Mouse (Mus musculus) bone marrow, adult 2 months (tissue): ENCODE results near the gene Sec1.
"Not testable (repeated sequence)": the region's sequence is repeated elsewhere in the genome, so short reads cannot be mapped to it uniquely, and the experiment has no call there.

Source experiments
- CTCF ChIP-seq: fragments of 200-500 bp; IDR thresholded peaks from 2 replicates; pipeline ENCODE4 v1.5.1; 2011; ENCODE audit warnings: low read length, control low read depth; ENCODE audit not compliant: control insufficient read depth, insufficient read depth
- POLR2A ChIP-seq: fragments of 200-500 bp; IDR thresholded peaks from 2 replicates; pipeline ENCODE4 v1.6.1; 2011; ENCODE audit warnings: low read depth, mild to moderate bottlenecking, control low read depth, low read length, borderline replicate concordance; ENCODE audit not compliant: control insufficient read depth

- not testable (repeated sequence) for TF ChIP-seq CTCF, POLR2A
Measured at GRCm38 (mm10) chr7:45650484-45650883, 43.7 kb downstream of the Sec1 start.
